Mouse (Mus musculus) regulatory T cell (primary cell): Measurements from ENCODE around the gene Ear6.

ENCODE experiments used
- in situ Hi-C: fragments of 300-600 bp; cut with MboI, MseI; formaldehyde crosslinking; loops from one replicate; pipeline ENCODE4 v1.15.1; 2025; ENCODE audit warnings: high pct_unique_total_duplicates

Ear6 gene

GRCm38 (mm10) chr14:51893094-51893794 is 39.7 kb downstream of the Ear6 start:
- in situ Hi-C loops = no loop called here

GRCm38 (mm10) chr14:51893809-51894208 is 40.3 kb downstream of the Ear6 start:
- in situ Hi-C loops = no loop called here

GRCm38 (mm10) chr14:51895071-51895470 is 41.6 kb downstream of the Ear6 start:
- in situ Hi-C loops = no loop called here

GRCm38 (mm10) chr14:51896019-51896418 is 42.5 kb downstream of the Ear6 start:
- in situ Hi-C loops = no loop called here

GRCm38 (mm10) chr14:51896539-51897170 is 43.2 kb downstream of the Ear6 start:
- in situ Hi-C loops = no loop called here

GRCm38 (mm10) chr14:51899351-51899750 is 45.9 kb downstream of the Ear6 start:
- in situ Hi-C loops = no loop called here

GRCm38 (mm10) chr14:51902806-51903710 is 49.6 kb downstream of the Ear6 start:
- in situ Hi-C loops = no loop called here

GRCm38 (mm10) chr14:51903782-51904181 is 50.3 kb downstream of the Ear6 start:
- in situ Hi-C loops = no loop called here
